Comparison of ENCODE assay signal across 24 mouse cellular contexts in genomic region chr2:70339501-70339900, GRCm38 (mm10).
"Had no signal": no experiment of that assay in that cellular context is flagged by ENCODE, and none has a peak within 500 bp of the region (broad histone marks: within the 10 kb centered on the region; RNA-seq: fewer than 3 reads in every experiment).

No protein-coding gene starts in this region.

- H3K4me3 ChIP-seq: gastrocnemius, adult 2 months; heart, adult 2 months; heart, embryonic 10.5 days; hindbrain, embryonic 13.5 days; hindbrain, embryonic 15.5 days; layer of hippocampus, adult 2 months; left cerebral cortex, adult 2 months; limb, embryonic 10.5 days; limb, embryonic 12.5 days; liver, embryonic 13.5 days; liver, embryonic 15.5 days had no signal

- DNase-seq: gastrocnemius, adult 2 months; gastrocnemius, postnatal 10 days; gastrocnemius, postnatal 25 days; heart, adult 2 months; heart, postnatal 4 days; kidney, adult 8-10 months; kidney, postnatal 10 days; kidney, postnatal 25 days; kidney, postnatal 4 days; liver; liver, embryonic 13.5 days; liver, postnatal 0 days; lung, adult 2 months had no signal

- H3K9ac ChIP-seq: hindbrain, embryonic 13.5 days; hindbrain, embryonic 15.5 days; limb, embryonic 12.5 days; liver, embryonic 13.5 days; liver, embryonic 15.5 days; liver, postnatal 0 days had no signal

- H3K4me2 ChIP-seq: hindbrain, embryonic 13.5 days; hindbrain, embryonic 15.5 days; limb, embryonic 12.5 days; liver, embryonic 11.5 days; liver, embryonic 13.5 days; liver, embryonic 15.5 days had no signal

- ATAC-seq: hindbrain, postnatal 0 days; intestine, embryonic 16.5 days; liver, postnatal 0 days had no signal

- H3K36me3 ChIP-seq: heart, embryonic 10.5 days; hindbrain, embryonic 13.5 days; hindbrain, embryonic 15.5 days; limb, embryonic 10.5 days; limb, embryonic 12.5 days; liver, embryonic 13.5 days; liver, embryonic 15.5 days had no signal

- H3K27me3 ChIP-seq: hindbrain, embryonic 15.5 days; liver, embryonic 13.5 days; liver, embryonic 15.5 days had no signal

- H3K9me3 ChIP-seq: heart, embryonic 10.5 days; hindbrain, embryonic 13.5 days; hindbrain, embryonic 15.5 days; limb, embryonic 10.5 days; limb, embryonic 12.5 days; liver, embryonic 13.5 days; liver, embryonic 15.5 days had no signal

- H3K27ac ChIP-seq: gastrocnemius, adult 2 months; heart, adult 2 months; hindbrain, embryonic 13.5 days; hindbrain, embryonic 15.5 days; hindbrain, postnatal 0 days; layer of hippocampus, adult 2 months; left cerebral cortex, adult 2 months; limb, embryonic 10.5 days; limb, embryonic 12.5 days; liver, embryonic 13.5 days; liver, embryonic 15.5 days had no signal
